Mouse (Mus musculus) kidney, postnatal 36 days (tissue): Measurements from ENCODE around the gene Gm20388.

Experiments used
- DNase-seq, 2 experiments: peaks; one replicate each; pipeline ENCODE4 v3.0.0; 2021 to 2022; ENCODE audit warnings: mixed read lengths in 2 of 2

The Gm20388 gene

GRCm38 (mm10) chr8:122025546-122025945 lies 2114.9 kb downstream of the Gm20388 start:
- no peak for DNase-seq

- DNase-seq: no peak
Measured at GRCm38 (mm10) chr8:122028116-122028515, 2117.5 kb downstream of the Gm20388 start.

DNA sequence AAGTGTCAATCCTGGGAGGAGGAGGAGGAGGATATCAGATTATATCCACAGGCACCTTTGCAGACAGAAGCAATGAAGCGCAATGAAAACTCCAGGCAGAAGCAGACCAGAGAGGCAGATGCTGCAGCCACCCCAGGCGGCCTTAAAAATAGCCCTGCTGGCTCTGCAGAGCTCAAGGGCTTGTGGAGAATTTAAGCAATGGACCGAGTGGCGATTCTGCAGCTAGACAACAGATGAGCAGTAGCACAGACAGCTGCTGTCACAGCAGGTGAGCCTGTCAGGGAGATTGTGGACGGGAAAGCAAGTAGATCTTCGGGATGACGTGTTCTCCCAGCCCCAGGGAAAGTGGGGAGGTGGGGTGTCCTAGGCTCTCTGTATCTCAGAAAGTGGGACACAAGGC lies 2120.3 kb downstream of the Gm20388 start:
- no peak for DNase-seq

GRCm38 (mm10) chr8:122032741-122033140 lies 2122.1 kb downstream of the Gm20388 start:
- peak in 1 of 2 experiments; percentile 18 for DNase-seq

DNA sequence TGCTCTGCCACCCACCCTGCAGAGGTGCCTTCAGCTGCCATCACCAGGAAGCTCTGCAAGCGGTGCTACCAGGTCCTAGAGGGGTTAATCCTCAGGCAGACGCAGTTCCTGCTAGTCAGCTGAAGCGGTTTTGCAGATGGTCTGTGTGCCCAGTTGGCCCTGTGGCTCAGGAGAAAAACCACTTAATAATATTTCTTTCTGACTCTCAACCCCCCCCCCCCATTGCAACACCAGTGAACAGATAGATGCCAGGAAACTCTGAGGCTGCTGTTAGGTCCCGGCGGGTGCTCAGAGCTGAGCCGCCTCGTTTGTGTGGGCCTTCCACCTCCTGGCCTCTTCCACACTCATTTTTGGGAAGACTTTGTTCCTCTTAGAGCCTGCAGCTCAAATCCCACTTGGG lies 2124.9 kb downstream of the Gm20388 start:
- DNase-seq: no peak

DNA sequence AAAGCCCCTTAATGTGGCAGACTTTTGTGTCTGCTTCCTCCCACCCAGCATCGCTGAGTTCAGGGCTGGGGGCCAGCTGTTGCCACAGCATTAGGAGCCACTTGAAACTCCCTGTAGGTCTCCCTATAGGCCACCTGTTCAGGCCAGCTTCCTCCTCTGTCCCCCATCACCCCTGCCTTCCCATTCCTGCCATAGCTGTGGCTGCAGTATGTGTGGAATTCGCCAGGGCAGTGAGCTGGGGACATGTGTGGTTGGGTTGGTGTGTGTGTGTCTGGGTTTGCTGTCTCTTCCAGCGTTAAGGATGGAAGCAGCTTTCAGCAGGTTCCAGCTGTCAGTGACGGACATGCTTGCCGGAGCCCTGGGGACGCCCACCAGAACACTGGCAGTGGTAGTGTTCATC lies 2125.7 kb downstream of the Gm20388 start:
- DNase-seq: no peak

DNA sequence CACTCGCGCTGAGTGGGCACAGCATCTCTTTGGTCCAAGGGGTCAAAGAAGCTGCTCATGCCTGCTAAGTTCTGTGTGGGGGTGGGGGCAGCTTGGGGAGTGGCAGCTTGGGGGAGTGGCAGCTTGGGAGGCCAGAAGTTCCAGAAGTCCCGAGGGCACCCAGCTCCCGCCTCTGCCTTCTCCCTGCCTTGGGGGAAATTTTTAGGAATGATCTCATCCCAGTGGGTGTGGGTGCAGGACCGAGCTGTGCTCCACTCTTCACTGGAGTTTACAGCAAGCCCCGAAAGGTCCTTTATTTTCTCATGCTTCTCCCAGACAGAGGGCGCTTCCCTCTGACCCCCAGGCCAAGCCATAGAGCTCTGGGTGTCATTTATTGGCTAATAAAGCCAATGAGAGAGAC lies 2126.6 kb downstream of the Gm20388 start:
- no peak for DNase-seq

GRCm38 (mm10) chr8:122038076-122038475 lies 2127.4 kb downstream of the Gm20388 start:
- no peak for DNase-seq

GRCm38 (mm10) chr8:122039452-122039851 lies 2128.8 kb downstream of the Gm20388 start:
- DNase-seq: no peak

GRCm38 (mm10) chr8:122047206-122047870 lies 2136.7 kb downstream of the Gm20388 start:
- peak in 1 of 2 experiments; percentile 20 for DNase-seq

- DNase-seq: no peak
Measured at GRCm38 (mm10) chr8:122049266-122049665, 2138.6 kb downstream of the Gm20388 start.

- no peak for DNase-seq
Measured at GRCm38 (mm10) chr8:122049923-122050322, 2139.3 kb downstream of the Gm20388 start.

DNA sequence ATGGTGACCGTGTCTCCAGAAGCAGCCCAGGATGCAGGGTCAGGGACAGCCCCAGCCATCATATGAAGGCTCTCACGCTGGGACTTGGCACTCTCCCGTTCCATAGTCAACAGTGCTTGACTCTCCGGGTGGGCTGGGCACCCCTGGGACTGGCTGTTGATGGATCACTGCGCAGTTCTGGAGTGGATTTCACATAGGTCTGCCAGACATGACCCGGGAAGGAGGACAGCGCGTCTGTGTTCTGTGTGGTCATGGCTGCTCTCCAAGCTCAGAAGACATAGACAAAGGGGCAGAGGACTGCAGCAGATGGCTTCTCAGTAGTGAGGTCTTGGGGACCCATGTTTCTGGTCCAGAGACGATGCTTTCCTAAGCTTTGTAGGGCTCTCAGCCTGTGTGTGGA lies 2140.0 kb downstream of the Gm20388 start:
- DNase-seq: no peak

DNA sequence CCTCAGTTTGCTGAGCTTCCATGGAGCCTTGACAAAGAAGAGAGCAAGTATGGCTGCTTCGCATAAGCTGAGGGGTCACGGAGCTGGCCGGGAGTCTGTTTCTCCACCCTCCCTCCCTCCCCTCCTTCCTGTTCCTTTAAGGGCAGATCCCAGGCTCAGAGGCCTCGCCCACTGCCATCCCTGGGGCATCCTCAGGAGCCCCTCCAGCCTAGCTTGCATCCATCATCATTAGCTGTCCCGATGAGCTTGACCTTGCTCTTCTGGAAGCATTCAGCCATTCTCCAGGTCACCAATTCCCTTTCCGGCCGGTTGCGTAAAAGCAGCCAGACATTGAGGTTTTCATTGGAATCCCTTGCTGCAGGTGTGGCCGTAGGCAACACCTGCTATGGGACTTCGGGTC lies 2144.7 kb downstream of the Gm20388 start:
- no peak for DNase-seq

DNA sequence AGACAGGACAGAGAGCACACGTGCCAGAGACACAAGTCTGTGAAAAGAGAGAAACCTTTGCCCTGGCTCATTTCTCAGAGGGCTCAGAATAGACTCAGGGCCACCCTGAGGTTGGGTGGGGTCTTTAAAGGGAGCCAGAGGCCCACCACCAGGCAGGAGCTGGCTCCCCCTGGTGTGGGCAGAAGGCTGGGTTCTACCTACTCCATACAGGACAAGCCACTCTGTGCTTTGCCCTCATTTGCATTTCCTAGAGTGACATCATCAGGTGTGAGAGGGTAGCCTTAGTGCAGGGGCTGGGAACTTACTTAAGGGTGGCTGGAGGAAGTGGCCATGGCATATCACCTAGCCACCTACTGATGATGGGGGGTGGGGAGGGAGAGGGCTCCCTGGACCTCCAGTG lies 2145.5 kb downstream of the Gm20388 start:
- no peak for DNase-seq

DNA sequence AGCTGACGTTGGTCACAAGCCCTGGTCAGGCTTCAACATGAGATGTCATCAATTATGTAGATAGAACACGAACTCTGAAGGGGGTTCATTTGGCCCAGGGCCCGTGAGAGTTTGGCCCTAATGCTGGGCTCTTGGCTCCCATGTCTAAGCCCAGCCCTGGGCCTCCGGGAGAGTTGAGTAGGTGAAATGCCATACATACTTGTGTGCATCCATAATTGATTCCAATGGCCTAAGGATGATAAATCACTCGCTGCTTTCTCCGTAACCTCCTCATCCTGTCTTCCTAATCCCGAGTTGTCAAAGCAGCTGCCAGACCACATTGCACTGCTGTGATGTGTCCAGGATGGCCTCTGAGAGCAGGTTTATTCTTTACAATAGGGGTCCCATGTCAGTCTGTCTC lies 2146.2 kb downstream of the Gm20388 start:
- peak; percentile 30 to 42 for DNase-seq

- no peak for DNase-seq
Measured at GRCm38 (mm10) chr8:122058510-122058909, 2147.9 kb downstream of the Gm20388 start.

- DNase-seq: no peak
Measured at GRCm38 (mm10) chr8:122058951-122059350, 2148.3 kb downstream of the Gm20388 start.

DNA sequence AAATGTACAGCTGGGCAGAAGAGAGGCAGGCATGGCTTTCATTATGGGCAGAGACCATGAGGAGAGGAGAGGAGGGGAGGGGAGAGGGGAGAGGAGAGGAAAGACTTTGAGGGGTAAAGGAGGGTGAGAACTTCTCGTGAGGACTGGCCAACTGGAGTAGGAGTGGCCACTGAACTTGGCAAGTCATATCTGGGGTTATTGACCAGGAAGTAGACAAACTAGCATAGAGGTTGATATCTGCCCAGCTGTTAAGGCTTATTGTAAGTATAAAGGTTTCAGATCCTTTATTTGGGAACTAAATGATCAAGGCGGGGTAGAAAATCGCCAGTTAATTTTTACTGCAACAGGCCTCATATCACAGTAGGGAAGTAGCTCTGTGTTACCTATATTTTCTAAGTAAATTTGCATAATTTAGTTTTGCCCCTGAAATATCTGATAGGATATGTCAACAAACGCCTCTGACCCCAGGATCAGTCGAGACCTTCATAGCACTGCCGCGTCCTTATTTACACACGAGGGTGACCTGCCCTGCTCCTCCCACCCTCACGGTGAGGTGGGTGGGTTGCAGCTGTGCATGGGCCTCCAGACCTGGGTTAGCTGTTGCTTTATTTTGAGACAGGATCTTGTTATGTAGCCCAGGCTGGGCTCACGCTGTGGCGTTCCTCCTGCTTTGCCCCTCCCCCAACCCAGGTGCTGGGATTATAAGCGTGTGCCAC lies 2152.0 kb downstream of the Gm20388 start:
- DNase-seq: no peak

DNA sequence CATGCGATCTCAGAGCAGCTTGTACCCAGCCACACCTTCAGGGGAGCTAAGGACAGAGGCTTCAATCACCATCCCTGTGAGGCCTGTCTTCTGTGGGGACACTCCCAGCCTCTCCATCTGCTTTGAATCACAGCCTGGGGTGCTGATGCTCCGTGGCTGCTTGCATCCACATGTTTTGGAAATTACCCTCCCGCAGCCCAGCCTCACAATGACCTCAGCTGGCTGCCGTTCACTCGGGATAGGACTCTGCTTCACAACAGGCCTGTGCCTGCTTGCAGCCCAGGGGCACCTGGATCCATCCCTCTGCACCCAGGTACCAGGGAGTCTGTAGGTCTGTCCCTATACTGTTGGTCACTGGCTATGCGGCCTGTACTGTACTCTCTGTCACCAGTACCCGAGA lies 2153.7 kb downstream of the Gm20388 start:
- DNase-seq: no peak

DNA sequence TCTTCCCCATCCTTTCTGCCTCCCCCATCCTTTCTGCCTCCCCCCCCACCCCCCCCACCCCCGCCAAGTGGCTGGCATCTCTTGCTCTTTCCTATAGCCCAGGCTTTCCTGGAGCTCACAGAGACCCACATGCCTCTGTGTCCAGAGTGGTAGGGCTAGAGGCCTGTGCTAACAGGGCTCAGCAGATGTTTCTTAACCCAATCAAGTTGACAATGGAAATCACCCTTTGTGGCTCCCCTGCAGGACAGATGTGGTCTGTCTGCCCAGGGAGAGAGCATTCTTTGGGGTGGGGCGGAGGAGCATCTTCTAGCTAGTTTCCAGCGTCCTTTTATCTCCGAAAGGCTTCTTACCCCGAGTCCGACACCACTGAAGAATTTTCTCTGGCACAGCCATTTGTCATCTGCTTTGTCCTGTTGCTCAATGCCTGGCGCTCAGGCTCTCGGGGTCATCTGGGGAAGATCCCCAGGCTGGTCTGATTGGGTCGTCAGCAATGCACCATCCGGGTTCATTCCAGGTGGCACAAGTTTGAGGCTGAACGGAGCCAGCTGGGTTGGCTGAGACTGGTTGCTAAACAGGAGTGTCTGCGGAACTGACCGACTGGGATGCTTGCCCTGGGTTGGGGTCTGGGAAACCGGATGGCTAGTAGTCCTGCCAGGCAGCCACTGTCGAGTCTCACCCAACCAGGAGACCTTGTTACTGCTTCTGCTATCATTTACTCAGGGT lies 2157.3 kb downstream of the Gm20388 start:
- no peak for DNase-seq

GRCm38 (mm10) chr8:122068609-122069008 lies 2158.0 kb downstream of the Gm20388 start:
- DNase-seq: no peak

DNA sequence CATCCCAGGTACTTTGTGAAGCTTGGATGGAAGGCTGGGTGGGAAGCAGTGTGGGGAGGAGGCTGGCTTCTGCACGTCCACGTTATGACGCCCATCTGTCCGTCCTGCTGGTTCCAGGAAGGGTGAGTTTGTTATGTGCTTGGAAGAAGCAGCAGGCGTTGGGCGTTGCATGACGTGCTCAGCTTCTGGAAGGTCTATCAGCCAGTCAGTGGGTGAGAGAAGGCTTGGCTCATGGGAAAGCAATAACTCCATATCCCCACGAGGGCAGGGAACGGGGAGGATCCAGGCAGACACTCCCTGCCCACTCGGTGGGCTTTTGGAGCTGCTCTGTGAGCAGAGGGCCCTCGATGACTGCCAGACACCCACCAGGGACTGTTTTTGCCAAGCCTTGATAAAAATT lies 2158.6 kb downstream of the Gm20388 start:
- no peak for DNase-seq

DNA sequence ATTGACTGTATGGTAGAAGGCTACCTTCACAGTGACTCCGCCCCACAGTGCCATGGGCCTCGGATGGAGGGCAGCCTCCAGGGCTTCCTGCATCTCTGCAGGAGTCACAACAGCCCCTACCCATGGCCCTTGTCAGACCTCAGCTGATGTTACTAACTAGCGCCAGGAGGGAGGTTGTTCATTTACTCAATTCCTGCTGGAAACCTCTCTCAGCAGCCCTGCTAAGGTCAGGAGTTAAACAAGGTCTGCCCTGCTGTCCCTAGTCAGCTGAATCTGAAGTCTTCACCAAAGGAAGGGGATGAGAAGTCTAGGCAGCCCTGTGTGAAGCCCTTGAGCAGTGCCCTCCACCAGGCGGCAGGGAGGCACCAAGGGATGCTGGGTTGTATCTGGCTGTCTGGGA lies 2160.6 kb downstream of the Gm20388 start:
- peak; percentile 42 to 59 for DNase-seq
